Mouse (Mus musculus) embryonic facial prominence, embryonic 12.5 days (tissue): ENCODE results near the gene Man2a1. TPM values are rescaled to one million over a fixed set of nuclear protein-coding genes. Genes with fewer than 3 reads are reported as not detected.

ENCODE experiments used
- ATAC-seq: fragments of 200-750 bp; cut with Nextera tagmentation; 2 replicates; pipeline ENCODE4 v1.8.0; 2017; ENCODE audit not compliant: insufficient number of reproducible peaks, insufficient read depth, low FRiP score, low TSS enrichment
- H3K27ac ChIP-seq: fragments of 300-500 bp; sonication (generic); 2 replicates; pipeline ENCODE4 v1.5.1; 2016; ENCODE audit warnings: mild to moderate bottlenecking
- H3K27me3 ChIP-seq: fragments of 300-500 bp; sonication (generic); 2 replicates; pipeline ENCODE4 v1.6.1; 2016; ENCODE audit warnings: mild to moderate bottlenecking, moderate library complexity
- H3K36me3 ChIP-seq: fragments of 300-500 bp; sonication (generic); 2 replicates; pipeline ENCODE4 v1.6.1; 2016; ENCODE audit warnings: mild to moderate bottlenecking
- H3K4me1 ChIP-seq: fragments of 300-500 bp; sonication (generic); 2 replicates; pipeline ENCODE4 v1.6.1; 2016
- H3K4me2 ChIP-seq: fragments of 300-500 bp; sonication (generic); replicated peaks from 2 replicates; pipeline ENCODE4 v1.6.1; 2016; ENCODE audit warnings: mild to moderate bottlenecking, moderate library complexity
- H3K4me3 ChIP-seq: fragments of 300-500 bp; sonication (generic); 2 replicates; pipeline ENCODE4 v1.5.1; 2016; ENCODE audit warnings: mild to moderate bottlenecking
- H3K9ac ChIP-seq: fragments of 300-500 bp; sonication (generic); 2 replicates; pipeline ENCODE4 v1.6.1; 2016; ENCODE audit warnings: mild to moderate bottlenecking, moderate library complexity
- H3K9me3 ChIP-seq: fragments of 300-500 bp; sonication (generic); 2 replicates; pipeline ENCODE4 v1.6.1; 2016; ENCODE audit warnings: mild to moderate bottlenecking, moderate library complexity
- WGBS: fragments of 180-500 bp; shearing (Covaris S2); methylation state at CpG from one replicate; pipeline ENCODE4 v1.1.7; 2016; 5-methylcytosine and 5-hydroxymethylcytosine counted together
- polyA plus RNA-seq: library from polyadenylated mRNA; unstranded; fragments of >200 nt; fragmentation: Nextera tagmentation; extraction: Ambion mirVana; gene quantifications from 2 replicates; pipeline ENCODE4 v1.2.1, GENCODE M21; 2016

The Man2a1 gene
- polyA plus RNA-seq, 1 experiment from 2014 or later: 10.0 TPM

- no peaks in the 10 kb centered on the region for H3K27me3 ChIP-seq
- no peaks in the 10 kb centered on the region for H3K36me3 ChIP-seq
- H3K27ac ChIP-seq: no peak overlapping the region
- H3K4me1 ChIP-seq: no peaks in the 10 kb centered on the region
- ATAC-seq: no peak
- 89% methylated on average over 4 of the region's 4 CpGs for WGBS
- H3K9ac ChIP-seq: no peak overlapping the region
- no peaks in the 10 kb centered on the region for H3K9me3 ChIP-seq
- H3K4me3 ChIP-seq: no peak overlapping the region
- H3K4me2 ChIP-seq: no peak overlapping the region
These were observed 18.5 kb downstream of the Man2a1 start for GRCm38 (mm10) chr17:64618996-64619395.

- no peak overlapping the region for H3K27ac ChIP-seq
- 78% methylated on average over 9 of the region's 9 CpGs for WGBS
- no peaks in the 10 kb centered on the region for H3K4me1 ChIP-seq
- H3K9me3 ChIP-seq: no peaks in the 10 kb centered on the region
- no peak overlapping the region for H3K9ac ChIP-seq
- no peak; the same call in 1 of the 2 replicates for ATAC-seq
- H3K36me3 ChIP-seq: peaks cover under 1% of the 10 kb centered on the region; the same call in 1 of the 2 replicates
- no peak overlapping the region for H3K4me3 ChIP-seq
- no peak overlapping the region for H3K4me2 ChIP-seq
- H3K27me3 ChIP-seq: no peaks in the 10 kb centered on the region
These were observed 19.6 kb downstream of the Man2a1 start for GRCm38 (mm10) chr17:64620135-64620534.

GRCm38 (mm10) chr17:64620627-64621026, 20.1 kb downstream of the Man2a1 start:
- no peak overlapping the region for H3K4me3 ChIP-seq
- no peak overlapping the region for H3K27ac ChIP-seq
- no peak overlapping the region for H3K4me2 ChIP-seq
- no peak for ATAC-seq
- no peaks in the 10 kb centered on the region for H3K4me1 ChIP-seq
- no peak overlapping the region for H3K9ac ChIP-seq
- H3K27me3 ChIP-seq: no peaks in the 10 kb centered on the region
- 84% methylated on average over 3 of the region's 3 CpGs for WGBS
- H3K9me3 ChIP-seq: no peaks in the 10 kb centered on the region
- H3K36me3 ChIP-seq: peaks cover 3% of the 10 kb centered on the region

- 74% methylated on average over 8 of the region's 8 CpGs for WGBS
- H3K4me3 ChIP-seq: no peak overlapping the region
These were observed 20.7 kb downstream of the Man2a1 start for GRCm38 (mm10) chr17:64621226-64621625.

GRCm38 (mm10) chr17:64621649-64622351, 21.3 kb downstream of the Man2a1 start:
- 79% methylated on average over 9 of the region's 9 CpGs for WGBS
- Histone ChIP-seq H3K4me3 (no peak overlapping the region), H3K4me1 (no peaks in the 10 kb centered on the region), H3K27ac (no peak overlapping the region), H3K9me3 (no peaks in the 10 kb centered on the region), H3K36me3 (peaks cover 3% of the 10 kb centered on the region), H3K9ac (no peak overlapping the region), H3K4me2 (no peak overlapping the region), H3K27me3 (no peaks in the 10 kb centered on the region)
- no peak for ATAC-seq

More at GRCm38 (mm10) chr17:64621226-64621625, 20.7 kb downstream of the Man2a1 start:
- H3K4me2 ChIP-seq: no peak overlapping the region
- no peak for ATAC-seq
- H3K4me1 ChIP-seq: no peaks in the 10 kb centered on the region
- no peaks in the 10 kb centered on the region for H3K27me3 ChIP-seq
- no peak overlapping the region for H3K27ac ChIP-seq
- H3K9me3 ChIP-seq: no peaks in the 10 kb centered on the region
- H3K9ac ChIP-seq: no peak overlapping the region
- peaks cover 3% of the 10 kb centered on the region for H3K36me3 ChIP-seq

- 91% methylated on average over 11 of the region's 11 CpGs for WGBS
- peaks cover 3% of the 10 kb centered on the region for H3K36me3 ChIP-seq
- H3K27me3 ChIP-seq: no peaks in the 10 kb centered on the region
- H3K4me1 ChIP-seq: no peaks in the 10 kb centered on the region
- H3K27ac ChIP-seq: no peak overlapping the region
- no peaks in the 10 kb centered on the region for H3K9me3 ChIP-seq
- H3K9ac ChIP-seq: no peak overlapping the region
- H3K4me3 ChIP-seq: no peak overlapping the region
- no peak for ATAC-seq
- no peak overlapping the region for H3K4me2 ChIP-seq
These were observed 21.9 kb downstream of the Man2a1 start for GRCm38 (mm10) chr17:64622352-64622886.

- 80% methylated on average over 15 of the region's 15 CpGs for WGBS
- no peaks in the 10 kb centered on the region for H3K27me3 ChIP-seq
- H3K4me3 ChIP-seq: no peak overlapping the region
- peaks cover 3% of the 10 kb centered on the region for H3K36me3 ChIP-seq
- no peaks in the 10 kb centered on the region for H3K9me3 ChIP-seq
- no peaks in the 10 kb centered on the region for H3K4me1 ChIP-seq
- no peak overlapping the region for H3K27ac ChIP-seq
- no peak overlapping the region for H3K9ac ChIP-seq
- H3K4me2 ChIP-seq: no peak overlapping the region
- no peak for ATAC-seq
These were observed 23.9 kb downstream of the Man2a1 start for GRCm38 (mm10) chr17:64624439-64624838.

GRCm38 (mm10) chr17:64628796-64629195, 28.3 kb downstream of the Man2a1 start:
- H3K9me3 ChIP-seq: no peaks in the 10 kb centered on the region
- H3K9ac ChIP-seq: no peak overlapping the region
- 85% methylated on average over 5 of the region's 5 CpGs for WGBS
- no peak for ATAC-seq
- H3K4me3 ChIP-seq: no peak overlapping the region
- no peak overlapping the region for H3K4me2 ChIP-seq
- H3K36me3 ChIP-seq: peaks cover 7% of the 10 kb centered on the region
- no peak overlapping the region for H3K27ac ChIP-seq
- H3K4me1 ChIP-seq: no peaks in the 10 kb centered on the region
- no peaks in the 10 kb centered on the region for H3K27me3 ChIP-seq

- Histone ChIP-seq H3K4me3 (no peak overlapping the region), H3K27me3 (no peaks in the 10 kb centered on the region), H3K4me1 (no peaks in the 10 kb centered on the region), H3K27ac (no peak overlapping the region), H3K4me2 (no peak overlapping the region), H3K36me3 (peaks cover 7% of the 10 kb centered on the region), H3K9me3 (no peaks in the 10 kb centered on the region), H3K9ac (no peak overlapping the region)
- no peak for ATAC-seq
- 82% methylated on average over 5 of the region's 5 CpGs for WGBS
These were observed 28.9 kb downstream of the Man2a1 start for GRCm38 (mm10) chr17:64629486-64629885.

- no peak for ATAC-seq
- H3K27me3 ChIP-seq: no peaks in the 10 kb centered on the region
- no peak overlapping the region for H3K27ac ChIP-seq
- H3K4me1 ChIP-seq: no peaks in the 10 kb centered on the region
- H3K36me3 ChIP-seq: 0 out of 2 replicates have a peak, but pooled peaks cover 8% of the 10 kb centered on the region
- H3K4me2 ChIP-seq: no peak overlapping the region
- H3K9ac ChIP-seq: no peak overlapping the region
- 94% methylated on average over 12 of the region's 12 CpGs for WGBS
- H3K9me3 ChIP-seq: no peaks in the 10 kb centered on the region
- no peak overlapping the region for H3K4me3 ChIP-seq
These were observed 30.0 kb downstream of the Man2a1 start for GRCm38 (mm10) chr17:64630506-64630905.

GRCm38 (mm10) chr17:64637868-64638537, 37.5 kb downstream of the Man2a1 start:
- H3K4me3 ChIP-seq: no peak overlapping the region
- H3K9me3 ChIP-seq: no peaks in the 10 kb centered on the region
- no peak overlapping the region for H3K9ac ChIP-seq
- no peak overlapping the region for H3K4me2 ChIP-seq
- H3K4me1 ChIP-seq: peaks cover 1% of the 10 kb centered on the region; the same call in 1 of the 2 replicates
- WGBS: 83% methylated on average over 8 of the region's 8 CpGs
- no peak for ATAC-seq
- H3K36me3 ChIP-seq: 0 out of 2 replicates have a peak, but pooled peaks cover 13% of the 10 kb centered on the region
- no peak overlapping the region for H3K27ac ChIP-seq
- no peaks in the 10 kb centered on the region for H3K27me3 ChIP-seq

- no peak for ATAC-seq
- 77% methylated on average over 3 of the region's 3 CpGs for WGBS
- Histone ChIP-seq H3K9ac (no peak overlapping the region), H3K4me1 (peaks cover 10% of the 10 kb centered on the region), H3K27me3 (no peaks in the 10 kb centered on the region), H3K9me3 (no peaks in the 10 kb centered on the region), H3K4me3 (no peak overlapping the region), H3K27ac (no peak overlapping the region), H3K36me3 (0 out of 2 replicates have a peak, but pooled peaks cover 9% of the 10 kb centered on the region), H3K4me2 (no peak overlapping the region)
These were observed 40.8 kb downstream of the Man2a1 start for GRCm38 (mm10) chr17:64641376-64641775.
